Mouse (Mus musculus) midbrain, embryonic 13.5 days (tissue): ENCODE measurements around the gene Ppp1r1b. TPM values are rescaled to one million over a fixed set of nuclear protein-coding genes. Genes with fewer than 3 reads are reported as not detected.

Experiments
- ATAC-seq: fragments of 200-750 bp; cut with Nextera tagmentation; 2 replicates; pipeline ENCODE4 v1.8.0; 2017; ENCODE audit warnings: mild to moderate bottlenecking, moderate TSS enrichment, moderate library complexity
- H3K27ac ChIP-seq: fragments of 300-500 bp; sonication (generic); 2 replicates; pipeline ENCODE4 v1.5.1; 2015; ENCODE audit warnings: inconsistent platforms, mild to moderate bottlenecking, moderate library complexity
- H3K27me3 ChIP-seq: fragments of 300-500 bp; sonication (generic); 2 replicates; pipeline ENCODE4 v1.6.1; 2015; ENCODE audit warnings: mild to moderate bottlenecking, inconsistent platforms
- H3K36me3 ChIP-seq: fragments of 300-500 bp; sonication (generic); 2 replicates; pipeline ENCODE4 v1.6.1; 2015; ENCODE audit warnings: mild to moderate bottlenecking, inconsistent platforms
- H3K4me1 ChIP-seq: fragments of 300-500 bp; sonication (generic); replicated peaks from 2 replicates; pipeline ENCODE4 v1.6.1; 2015; ENCODE audit warnings: inconsistent platforms
- H3K4me2 ChIP-seq: fragments of 300-500 bp; sonication (generic); replicated peaks from 2 replicates; pipeline ENCODE4 v1.6.1; 2015; ENCODE audit warnings: moderate library complexity, mild to moderate bottlenecking, inconsistent platforms
- H3K4me3 ChIP-seq: fragments of 300-500 bp; sonication (generic); replicated peaks from 2 replicates; pipeline ENCODE4 v1.5.1; 2015; ENCODE audit warnings: mild to moderate bottlenecking, inconsistent platforms
- H3K9ac ChIP-seq: fragments of 300-500 bp; sonication (generic); replicated peaks from 2 replicates; pipeline ENCODE4 v1.6.1; 2015; ENCODE audit warnings: mild to moderate bottlenecking, inconsistent platforms
- H3K9me3 ChIP-seq: fragments of 300-500 bp; sonication (generic); 2 replicates; pipeline ENCODE4 v1.6.1; 2016; ENCODE audit warnings: mild to moderate bottlenecking, inconsistent platforms
- WGBS: fragments of 180-500 bp; shearing (Covaris S2); methylation state at CpG from one replicate; pipeline ENCODE4 v1.1.7; 2015; 5-methylcytosine and 5-hydroxymethylcytosine counted together
- polyA plus RNA-seq: library from polyadenylated mRNA; unstranded; fragments of >200 nt; fragmentation: Nextera tagmentation; extraction: Ambion mirVana; gene quantifications from 2 replicates; pipeline ENCODE4 v1.2.1, GENCODE M21; 2015

The Ppp1r1b gene
- polyA plus RNA-seq, 1 experiment from 2014 or later = 1.9 TPM

DNA sequence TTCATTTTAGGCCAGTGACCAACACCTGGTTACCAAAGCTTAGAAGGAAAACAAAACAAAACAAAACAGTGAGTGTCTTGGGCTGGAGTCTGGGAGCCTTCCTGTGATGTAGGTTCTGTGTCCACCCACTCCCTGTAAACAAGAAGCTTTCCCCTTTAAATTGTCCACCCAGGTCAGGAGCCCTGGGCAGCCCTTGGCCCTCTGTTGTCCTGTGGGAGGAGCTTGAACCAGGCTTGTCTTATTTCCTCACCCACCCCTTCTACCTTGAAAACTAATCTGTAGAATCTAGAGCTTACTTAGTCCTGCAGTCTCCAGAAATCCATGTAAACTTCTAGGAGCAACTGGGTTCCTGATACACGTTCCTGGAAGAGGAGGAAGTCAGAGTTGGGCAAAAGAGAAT is 26.0 kb upstream of the Ppp1r1b start:
- 0% methylated on average over 1 of the region's 1 CpGs for WGBS
- Histone ChIP-seq H3K27me3 (peaks cover 100% of the 10 kb centered on the region), H3K9ac (no peak overlapping the region), H3K4me3 (no peak overlapping the region), H3K4me1 (peaks cover 21% of the 10 kb centered on the region), H3K36me3 (no peaks in the 10 kb centered on the region), H3K27ac (no peak overlapping the region), H3K4me2 (no peak overlapping the region), H3K9me3 (no peaks in the 10 kb centered on the region)
- ATAC-seq = no peak

DNA sequence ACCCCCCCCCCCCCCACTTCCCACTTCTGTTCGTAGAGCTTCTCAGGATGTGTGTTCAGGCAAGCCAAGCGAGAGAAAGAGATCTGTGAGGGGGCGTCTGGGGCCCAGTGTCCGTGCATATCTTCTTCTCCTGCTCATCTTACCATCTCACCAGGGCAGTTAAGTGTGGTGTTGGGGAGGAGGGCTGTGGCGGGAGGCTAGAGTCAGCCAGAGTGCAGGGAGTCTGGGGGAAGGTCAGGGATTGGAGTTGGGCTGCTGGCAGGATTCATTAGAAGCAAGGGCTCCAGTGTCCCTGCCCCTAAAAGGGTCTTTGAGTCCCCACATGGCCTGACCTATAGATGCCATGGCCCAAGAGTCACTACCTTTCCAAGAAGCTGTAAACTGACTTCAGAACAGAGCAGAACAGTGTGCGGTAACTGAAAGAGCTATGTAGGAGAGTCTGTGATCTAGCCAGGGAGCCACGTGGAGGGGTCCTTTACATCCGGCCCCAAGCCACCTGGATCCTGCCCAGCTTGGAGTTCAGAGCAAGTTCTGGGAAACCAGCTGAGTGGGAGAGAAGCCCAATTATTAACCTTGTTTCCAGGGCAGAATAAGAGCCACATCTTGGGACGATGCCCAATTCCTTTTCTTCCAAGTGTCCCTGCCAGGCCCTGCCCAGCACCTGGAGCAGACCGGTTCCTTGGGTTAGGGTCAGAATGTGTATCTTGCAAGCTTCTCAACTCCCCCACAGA is 24.9 kb upstream of the Ppp1r1b start:
- H3K4me3 ChIP-seq = no peak overlapping the region

DNA sequence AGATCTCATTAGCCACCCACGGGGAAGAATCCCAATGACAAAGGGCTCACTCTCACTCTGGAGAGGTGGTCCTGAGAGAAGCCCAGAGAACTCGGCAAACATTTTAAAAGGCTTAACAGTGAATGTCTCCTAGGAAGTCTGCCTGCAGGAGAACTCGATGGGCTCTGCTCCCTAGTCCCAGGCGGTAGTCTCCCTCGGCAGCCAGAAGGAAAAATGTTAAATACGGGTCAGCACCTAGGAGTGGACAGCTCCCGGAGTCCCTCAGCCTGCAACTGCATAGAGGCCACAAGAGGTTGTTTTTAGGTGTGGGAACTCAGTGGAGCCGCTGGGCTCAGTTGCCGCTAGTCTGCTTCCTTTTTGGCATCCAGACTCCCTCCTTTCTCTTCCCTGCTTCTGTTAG is 24.3 kb upstream of the Ppp1r1b start:
- Histone ChIP-seq H3K4me1 (peaks cover 31% of the 10 kb centered on the region), H3K27me3 (peaks cover 99% of the 10 kb centered on the region), H3K27ac (no peak overlapping the region), H3K36me3 (no peaks in the 10 kb centered on the region), H3K9me3 (no peaks in the 10 kb centered on the region), H3K9ac (no peak overlapping the region), H3K4me2 (no peak overlapping the region), H3K4me3 (no peak overlapping the region)
- ATAC-seq = no peak
- WGBS = under 1% methylated on average over 9 of the region's 9 CpGs

More for the DNA sequence above, 24.9 kb upstream of the Ppp1r1b start:
- ATAC-seq = no peak
- H3K9ac ChIP-seq = no peak overlapping the region
- H3K4me1 ChIP-seq = peaks cover 32% of the 10 kb centered on the region
- H3K27ac ChIP-seq = no peak overlapping the region
- peaks cover 100% of the 10 kb centered on the region for H3K27me3 ChIP-seq
- under 1% methylated on average over 10 of the region's 10 CpGs for WGBS
- H3K36me3 ChIP-seq = no peaks in the 10 kb centered on the region
- no peak overlapping the region for H3K4me2 ChIP-seq
- no peaks in the 10 kb centered on the region for H3K9me3 ChIP-seq

DNA sequence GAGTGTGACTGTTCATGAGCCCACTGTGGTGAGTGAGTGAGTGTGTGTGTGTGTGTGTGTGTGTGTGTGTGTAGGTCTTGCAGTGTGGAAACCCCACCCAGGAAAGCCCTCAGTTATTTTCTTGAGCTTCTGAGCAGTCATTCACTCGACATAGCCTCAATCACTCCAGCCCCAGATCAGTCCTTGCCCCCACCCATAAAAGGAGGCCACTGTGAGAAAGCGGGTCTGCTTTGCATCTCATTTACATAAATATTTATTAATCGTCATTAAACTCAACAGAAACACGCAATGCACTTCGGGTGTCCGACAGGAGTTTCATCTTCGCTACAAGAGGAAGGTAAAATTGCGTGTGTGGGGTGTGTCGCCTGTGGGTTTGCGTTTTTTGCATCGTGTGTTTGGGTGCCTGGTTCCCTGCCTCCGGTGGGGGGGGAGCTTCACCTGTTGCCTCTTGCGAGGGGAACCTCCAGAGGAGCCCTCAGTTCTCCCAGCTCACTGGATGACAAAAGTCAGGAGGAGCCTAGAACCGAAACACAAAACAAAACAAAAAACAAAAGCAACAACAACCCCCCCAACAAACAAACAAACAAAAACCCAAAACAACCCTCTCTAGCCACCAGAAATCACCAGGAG is 22.9 kb upstream of the Ppp1r1b start:
- 0 out of 2 replicates have a peak overlapping the region, but pooled peaks have one; percentile 20 for H3K4me2 ChIP-seq
- no peak overlapping the region for H3K27ac ChIP-seq
- H3K9me3 ChIP-seq = no peaks in the 10 kb centered on the region
- H3K4me1 ChIP-seq = peaks cover 36% of the 10 kb centered on the region
- H3K9ac ChIP-seq = no peak overlapping the region
- WGBS = 2% methylated on average over 14 of the region's 14 CpGs
- peaks cover 99% of the 10 kb centered on the region for H3K27me3 ChIP-seq
- H3K4me3 ChIP-seq = peak overlapping the region; percentile 15
- H3K36me3 ChIP-seq = no peaks in the 10 kb centered on the region
- ATAC-seq = no peak

DNA sequence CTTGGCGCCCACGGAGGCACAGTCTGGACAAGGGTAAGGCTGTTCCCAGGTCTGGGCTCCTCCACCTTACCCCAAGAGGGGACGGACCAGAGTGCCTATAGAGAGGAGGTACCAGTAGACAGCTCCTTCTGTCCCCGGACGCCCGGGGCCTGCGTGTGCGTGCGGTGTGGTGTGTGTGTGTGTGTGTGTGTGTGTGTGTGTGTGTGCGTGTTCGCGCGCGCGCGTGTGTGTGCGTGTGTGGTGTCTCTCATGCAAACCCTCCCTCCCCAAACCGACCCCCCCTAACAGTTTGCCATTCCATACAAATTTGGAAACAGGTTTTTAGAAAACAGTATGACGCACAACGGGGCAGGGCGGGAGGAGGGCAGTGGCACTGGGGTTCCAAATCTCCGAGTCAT is 22.4 kb upstream of the Ppp1r1b start:
- peak overlapping the region; percentile 15 for H3K4me3 ChIP-seq
- H3K27me3 ChIP-seq = peaks cover 99% of the 10 kb centered on the region
- H3K4me2 ChIP-seq = peak overlapping the region; percentile 20; the same call in 1 of the 2 replicates
- H3K4me1 ChIP-seq = peaks cover 34% of the 10 kb centered on the region
- no peak overlapping the region for H3K9ac ChIP-seq
- no peaks in the 10 kb centered on the region for H3K9me3 ChIP-seq
- H3K36me3 ChIP-seq = no peaks in the 10 kb centered on the region
- 1% methylated on average over 21 of the region's 22 CpGs for WGBS
- H3K27ac ChIP-seq = no peak overlapping the region
- no peak for ATAC-seq

DNA sequence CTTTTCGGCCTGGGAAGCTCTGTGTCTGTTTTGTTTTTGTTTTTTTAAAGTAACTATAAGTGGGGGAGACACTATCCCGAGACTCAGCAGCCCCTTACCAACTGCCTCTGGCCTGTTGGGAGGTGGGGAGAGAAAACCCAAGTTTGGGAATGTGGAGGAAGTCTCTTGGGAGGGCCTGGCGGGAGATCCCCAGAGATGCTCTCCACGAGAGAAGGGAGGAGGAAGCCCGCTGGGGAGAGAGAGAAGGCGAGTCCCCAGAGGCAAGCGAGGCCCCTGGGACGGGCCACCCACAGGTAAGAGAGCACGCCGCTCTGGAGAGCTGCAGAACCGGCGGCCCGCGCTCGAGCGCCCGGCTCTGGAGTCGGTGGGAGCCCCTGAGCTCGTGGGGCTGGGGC is 21.5 kb upstream of the Ppp1r1b start:
- peak overlapping the region; percentile 43 for H3K4me3 ChIP-seq
- H3K27me3 ChIP-seq = peaks cover 99% of the 10 kb centered on the region
- peak overlapping the region; percentile 66; the same call in 1 of the 2 replicates for H3K9ac ChIP-seq
- no peaks in the 10 kb centered on the region for H3K9me3 ChIP-seq
- H3K36me3 ChIP-seq = no peaks in the 10 kb centered on the region
- peaks cover 27% of the 10 kb centered on the region for H3K4me1 ChIP-seq
- WGBS = 1% methylated on average over 19 of the region's 19 CpGs
- H3K4me2 ChIP-seq = peak overlapping the region; percentile 51
- no peak for ATAC-seq
- H3K27ac ChIP-seq = no peak overlapping the region

DNA sequence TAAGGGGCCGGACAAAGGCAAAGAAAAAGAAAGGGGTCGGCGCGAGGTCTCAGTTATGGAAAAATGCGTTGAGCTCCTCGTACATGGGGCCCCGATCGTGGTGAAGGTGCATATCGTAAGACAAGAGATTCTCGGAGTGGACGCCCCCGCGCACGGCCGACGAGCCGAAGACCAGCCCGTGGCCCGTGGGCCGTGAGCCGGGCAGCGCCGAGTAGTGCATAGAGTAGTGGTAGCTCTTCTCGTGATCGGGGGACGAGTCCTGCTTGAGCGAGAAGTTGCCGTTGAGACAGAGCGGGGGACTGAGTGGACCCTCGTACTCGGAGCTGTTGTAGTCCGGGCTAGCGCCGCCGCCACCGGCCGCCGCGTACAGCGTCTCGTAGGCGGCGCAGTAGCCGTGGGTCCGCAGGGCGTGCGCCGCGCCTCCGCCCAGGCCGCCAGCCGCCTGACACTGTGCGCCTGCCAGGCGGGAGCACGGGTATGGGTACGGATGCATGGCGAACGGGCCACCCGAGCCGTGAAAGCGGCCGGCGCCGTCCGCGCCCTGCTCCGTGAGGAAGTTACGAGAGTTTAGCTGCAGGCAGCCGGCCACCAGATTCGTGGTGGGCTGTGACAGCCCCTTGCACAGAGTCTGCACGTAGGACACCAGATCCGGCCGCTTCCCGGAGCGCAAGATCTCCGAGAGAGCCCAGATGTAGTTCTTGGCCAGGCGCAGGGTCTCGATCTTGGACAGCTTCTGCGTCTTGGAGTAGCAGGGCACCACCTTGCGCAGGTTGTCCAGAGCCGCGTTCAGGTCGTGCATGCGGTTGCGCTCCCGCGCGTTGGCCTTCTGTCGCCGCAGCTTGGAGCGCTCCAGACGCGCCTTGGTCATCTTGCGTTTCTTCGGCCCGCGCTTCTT is 20.8 kb upstream of the Ppp1r1b start:
- H3K36me3 ChIP-seq = no peaks in the 10 kb centered on the region
- peak; percentile 25; the same call in 1 of the 2 replicates for ATAC-seq
- H3K27ac ChIP-seq = peak overlapping the region; percentile 67
- H3K4me3 ChIP-seq = peak overlapping the region; percentile 43
- H3K9me3 ChIP-seq = no peaks in the 10 kb centered on the region
- H3K27me3 ChIP-seq = peaks cover 99% of the 10 kb centered on the region
- peaks cover 27% of the 10 kb centered on the region for H3K4me1 ChIP-seq
- H3K4me2 ChIP-seq = peak overlapping the region; percentile 51
- H3K9ac ChIP-seq = peak overlapping the region; percentile 66
- WGBS = under 1% methylated on average over 90 of the region's 97 CpGs

DNA sequence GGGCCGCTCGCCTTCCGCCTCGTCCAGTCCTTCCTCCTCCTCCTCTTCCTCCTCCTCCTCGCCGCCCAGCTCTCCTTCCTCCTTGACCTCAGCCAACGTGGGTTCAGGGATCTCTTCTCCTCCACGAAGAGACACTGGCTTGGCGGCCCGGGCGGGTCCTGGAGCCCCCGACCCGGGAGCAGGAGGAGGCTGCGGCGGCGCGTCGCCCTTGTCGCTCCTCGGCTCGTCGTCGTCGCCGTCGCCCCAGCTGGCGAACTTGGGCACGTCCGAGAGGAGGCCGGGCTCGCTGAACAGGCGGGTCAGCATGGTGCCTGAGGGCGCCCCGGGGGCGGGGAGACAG is 20.2 kb upstream of the Ppp1r1b start:
- WGBS = under 1% methylated on average over 30 of the region's 35 CpGs
- ATAC-seq = no peak
- H3K4me3 ChIP-seq = peak overlapping the region; percentile 43
- peak overlapping the region; percentile 66 for H3K9ac ChIP-seq
- peak overlapping the region; percentile 51 for H3K4me2 ChIP-seq
- H3K27ac ChIP-seq = peak overlapping the region; percentile 67
- peaks cover 27% of the 10 kb centered on the region for H3K4me1 ChIP-seq
- no peaks in the 10 kb centered on the region for H3K36me3 ChIP-seq
- H3K27me3 ChIP-seq = peaks cover 99% of the 10 kb centered on the region
- no peaks in the 10 kb centered on the region for H3K9me3 ChIP-seq

DNA sequence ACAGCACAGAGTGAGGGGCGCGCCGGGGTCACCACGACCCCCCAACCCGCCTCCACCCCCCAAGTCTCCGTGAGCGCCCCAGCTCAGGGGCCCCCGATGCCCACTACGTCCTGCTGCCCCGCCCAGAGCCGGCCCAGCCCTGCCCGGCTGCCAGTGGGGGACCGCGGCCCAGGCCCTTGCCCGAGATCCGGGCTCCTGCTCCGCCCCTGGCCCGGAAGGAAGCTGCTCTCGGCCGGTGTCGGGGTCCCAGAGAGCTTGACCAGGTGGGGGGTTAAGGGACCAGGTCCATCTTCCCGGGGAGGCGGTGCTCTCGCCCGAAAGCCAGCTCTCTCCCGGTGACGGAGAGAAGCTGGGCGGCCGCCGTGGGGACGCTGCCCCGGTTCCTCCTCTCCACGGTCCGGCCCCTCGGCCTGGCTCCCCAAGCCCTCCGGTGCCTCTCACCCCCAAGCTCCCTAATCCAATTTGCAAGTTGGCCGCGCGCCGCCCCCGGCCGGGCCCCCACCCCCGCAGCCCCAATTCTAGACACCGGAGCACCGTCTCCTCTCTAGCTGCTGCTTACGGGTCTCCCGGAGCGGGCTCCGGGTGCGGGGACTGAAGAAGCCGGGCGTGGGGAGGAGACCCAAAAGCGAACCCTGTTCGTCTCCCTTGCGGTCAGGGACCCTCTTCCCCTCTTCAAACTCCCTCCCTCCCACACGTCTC is 19.7 kb upstream of the Ppp1r1b start:
- Histone ChIP-seq H3K9me3 (no peaks in the 10 kb centered on the region), H3K4me2 (peak overlapping the region; percentile 51), H3K4me1 (peaks cover 31% of the 10 kb centered on the region), H3K27me3 (peaks cover 99% of the 10 kb centered on the region), H3K4me3 (peak overlapping the region; percentile 43), H3K27ac (peak overlapping the region; percentile 67), H3K9ac (peak overlapping the region; percentile 66), H3K36me3 (no peaks in the 10 kb centered on the region)
- WGBS = under 1% methylated on average over 50 of the region's 56 CpGs
- ATAC-seq = no peak

DNA sequence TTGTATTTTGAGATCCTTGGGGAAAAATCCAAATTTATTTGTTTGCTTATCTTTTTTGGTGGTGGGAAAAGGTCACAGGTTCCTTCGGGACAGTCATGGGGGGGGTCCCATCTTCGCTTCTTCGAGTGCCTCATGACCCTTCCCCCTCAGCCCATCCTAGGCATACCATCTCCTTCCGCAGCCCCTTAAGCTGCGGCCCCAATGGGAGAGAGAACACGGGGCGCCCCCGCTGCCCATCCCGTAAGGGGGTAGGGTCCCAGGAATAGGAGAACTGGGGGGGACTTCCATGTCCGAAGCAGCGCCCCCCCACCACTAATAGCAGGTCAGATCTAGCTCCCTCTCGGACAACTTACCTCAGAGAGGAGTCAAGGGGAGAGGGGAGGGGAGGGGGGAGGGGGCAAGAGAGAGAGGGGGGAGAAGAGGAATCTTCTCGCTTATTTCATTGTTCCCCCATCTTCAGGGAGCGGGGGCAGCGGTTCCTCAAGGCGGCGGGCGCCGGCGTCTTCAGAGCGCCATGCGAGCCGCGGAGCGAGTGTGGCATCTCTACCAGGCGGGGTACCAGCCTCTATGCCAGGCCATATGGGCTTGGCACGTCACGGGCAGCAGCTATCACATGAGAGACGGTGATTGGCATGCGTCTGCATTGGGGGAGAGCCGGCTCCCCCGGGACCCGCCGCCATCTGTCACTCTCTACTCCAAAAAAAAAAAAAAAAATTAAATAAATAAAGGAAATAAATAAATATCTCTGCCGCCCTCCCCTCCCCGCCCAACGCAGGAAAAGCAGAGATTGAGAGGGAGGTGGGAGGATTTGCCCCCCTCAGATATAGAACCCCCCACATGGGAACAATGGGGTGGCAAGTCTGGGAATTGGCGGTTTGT is 18.9 kb upstream of the Ppp1r1b start, which contains the start of gene Neurod2:
Gene Neurod2 (minus strand): TSS at position 568 of the 879 bp plus-strand sequence.
- peak within 1 kb of the TSS; percentile 67 for H3K27ac ChIP-seq
- no peaks in the 10 kb centered on the region for H3K9me3 ChIP-seq
- H3K9ac ChIP-seq = peak within 1 kb of the TSS; percentile 66
- peak within 1 kb of the TSS; percentile 43 for H3K4me3 ChIP-seq
- peaks cover 38% of the 10 kb centered on the region for H3K4me1 ChIP-seq
- ATAC-seq = no peak
- no peaks in the 10 kb centered on the region for H3K36me3 ChIP-seq
- WGBS = 2% methylated on average over 38 of the region's 38 CpGs
- H3K27me3 ChIP-seq = peaks cover 99% of the 10 kb centered on the region
- peak within 1 kb of the TSS; percentile 51 for H3K4me2 ChIP-seq
